Mouse (Mus musculus) megakaryocyte-erythroid progenitor cell, adult 5-6 weeks (primary cell): ENCODE data around the gene Hoxa5. TPM values are rescaled to one million over a fixed set of nuclear protein-coding genes. Genes with fewer than 3 reads are reported as not detected.

ENCODE experiments used
- ATAC-seq: replicated peaks from 2 replicates; pipeline ENCODE4 v1.8.0; 2016; ENCODE audit warnings: mild to moderate bottlenecking, inconsistent platforms; ENCODE audit not compliant: severe bottlenecking, poor library complexity, low FRiP score, low TSS enrichment
- total RNA-seq, 2 experiments: library from RNA; stranded (forward) in 1 of 2; stranded (reverse) in 1 of 2; fragments of 200-1000, 215-1000 nt in 1 of 2; fragments of >200 nt in 1 of 2; fragmentation: Nextera tagmentation in 1 of 2; gene quantifications; 2 replicates each; pipeline ENCODE4 v1.2.3; 2014 to 2017

The Hoxa5 gene
- total RNA-seq, 2 experiments from 2014 or later: 0.56 to 2.6 TPM

- no peak for ATAC-seq
These were observed 34.1 kb downstream of the Hoxa5 start for GRCm38 (mm10) chr6:52170166-52170897.

- ATAC-seq: no peak
These were observed 34.8 kb downstream of the Hoxa5 start for GRCm38 (mm10) chr6:52169499-52170165.

DNA sequence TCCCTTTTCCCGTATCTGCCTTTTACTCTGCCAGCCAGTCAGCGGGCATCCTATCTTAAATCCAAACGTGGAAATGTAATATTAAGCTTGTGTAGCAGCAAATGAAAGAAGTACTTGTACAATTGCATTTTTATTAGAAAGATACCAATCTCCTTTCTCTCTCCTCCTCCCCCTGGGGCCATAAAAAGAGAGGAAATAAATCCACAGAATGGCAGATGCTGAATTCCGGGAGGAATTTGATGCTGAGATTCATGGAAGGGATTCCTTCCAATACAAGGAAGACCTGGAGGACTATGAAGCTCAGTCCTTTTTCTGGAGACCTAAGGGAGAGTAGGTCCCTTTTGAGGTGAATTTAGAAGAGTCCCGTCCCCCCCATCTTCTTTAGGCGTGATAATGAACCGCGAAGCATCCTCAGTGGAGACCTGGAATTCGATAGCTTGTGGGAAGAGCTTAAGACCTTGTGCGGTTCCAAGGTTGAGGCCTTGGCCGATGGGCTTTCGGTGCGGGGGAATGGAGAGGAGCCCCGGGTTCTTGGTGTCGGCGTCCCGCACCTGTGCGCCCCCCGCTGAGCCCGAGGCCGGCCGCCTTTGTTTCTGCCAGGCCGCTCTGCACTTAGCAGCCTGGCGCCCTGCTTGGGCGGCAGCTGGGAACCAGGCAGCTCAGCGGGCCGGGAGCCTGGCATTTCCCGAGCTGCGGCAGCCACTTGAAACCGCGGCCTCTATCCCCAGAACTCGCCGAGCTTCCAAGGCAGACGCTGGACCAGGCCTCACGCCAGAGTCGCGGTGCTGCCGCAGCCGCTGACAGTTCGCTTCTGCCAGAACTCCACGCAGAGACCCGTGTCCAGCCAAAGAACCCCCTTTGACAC, 36.0 kb downstream of the Hoxa5 start:
- ATAC-seq: no peak

DNA sequence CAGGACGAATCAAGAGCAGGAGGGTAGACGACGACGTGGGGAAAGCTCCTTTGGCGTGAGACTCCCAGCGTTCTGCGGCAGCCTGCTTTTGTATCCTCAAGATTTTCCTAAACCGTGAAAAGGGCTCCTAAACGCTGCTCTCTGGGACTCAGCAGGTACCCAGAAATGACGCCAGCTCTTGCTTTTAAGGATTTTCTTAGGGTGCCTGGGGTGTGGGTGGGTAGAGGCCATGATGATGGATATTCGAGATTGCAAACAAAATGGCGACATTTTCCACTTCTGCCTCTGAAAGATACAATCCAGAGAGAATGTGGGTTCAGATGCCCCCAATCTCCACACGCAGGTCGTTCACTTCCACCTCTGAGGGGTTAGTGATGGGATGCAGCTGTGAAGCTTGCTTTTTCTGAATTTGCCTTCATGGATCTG, 36.6 kb downstream of the Hoxa5 start:
- no peak for ATAC-seq

DNA sequence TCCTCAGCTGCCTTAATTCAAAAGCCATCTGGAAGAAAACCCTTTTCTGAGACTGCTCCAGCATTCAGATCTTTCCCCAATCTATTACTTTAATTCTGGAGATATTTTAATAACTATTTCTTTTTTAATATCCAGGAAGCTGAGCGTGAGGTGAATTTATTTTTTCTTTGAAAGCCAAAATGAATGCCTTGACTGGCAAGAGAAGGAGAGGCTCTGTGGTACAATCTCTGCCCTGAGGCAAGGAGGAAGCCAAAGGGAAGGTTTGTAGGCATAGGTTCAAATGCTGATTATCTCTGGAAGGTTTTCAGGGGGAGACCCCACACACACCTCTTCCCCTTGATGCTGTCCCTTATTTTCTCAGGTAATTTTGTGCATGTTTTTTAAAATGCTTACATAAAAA, 37.2 kb downstream of the Hoxa5 start:
- ATAC-seq: no peak

GRCm38 (mm10) chr6:52166431-52167077, 37.8 kb downstream of the Hoxa5 start:
- ATAC-seq: no peak

GRCm38 (mm10) chr6:52165441-52166370, 38.7 kb downstream of the Hoxa5 start:
- no peak for ATAC-seq

- no peak; the same call in 1 of the 2 replicates for ATAC-seq
These were observed 39.6 kb downstream of the Hoxa5 start, which contains the start of gene Hoxa2 for GRCm38 (mm10) chr6:52164626-52165440. Gene Hoxa2, minus strand, starts transcription at chr6:52164831.

DNA sequence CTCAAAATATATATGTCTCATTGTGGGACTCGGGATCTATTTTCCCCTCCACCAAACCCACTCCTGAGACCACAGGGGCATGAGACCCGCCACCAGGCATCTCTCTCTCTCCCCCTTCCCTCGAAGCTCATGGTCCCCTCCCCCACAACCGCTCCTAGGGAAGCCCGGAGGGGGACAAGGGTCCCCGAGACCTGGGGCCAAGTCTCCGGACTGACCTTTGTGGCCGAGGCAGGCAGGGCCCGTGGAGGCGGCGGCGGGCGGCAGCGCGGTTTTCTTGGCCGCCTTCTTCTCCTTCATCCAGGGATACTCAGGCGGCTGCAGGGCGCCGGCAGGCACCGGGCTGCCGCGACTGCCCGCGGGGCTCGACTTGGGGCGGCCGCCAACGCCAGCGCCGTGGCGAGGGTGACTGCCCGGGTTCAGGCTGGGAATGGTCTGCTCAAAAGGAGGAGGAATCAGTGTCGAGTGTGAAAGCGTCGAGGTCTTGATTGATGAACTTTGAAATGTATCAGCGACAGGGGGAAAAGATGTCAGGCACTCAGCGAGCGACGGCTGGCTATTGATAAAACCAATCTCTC, 40.2 kb downstream of the Hoxa5 start:
- ATAC-seq: no peak; the same call in 1 of the 2 replicates

DNA sequence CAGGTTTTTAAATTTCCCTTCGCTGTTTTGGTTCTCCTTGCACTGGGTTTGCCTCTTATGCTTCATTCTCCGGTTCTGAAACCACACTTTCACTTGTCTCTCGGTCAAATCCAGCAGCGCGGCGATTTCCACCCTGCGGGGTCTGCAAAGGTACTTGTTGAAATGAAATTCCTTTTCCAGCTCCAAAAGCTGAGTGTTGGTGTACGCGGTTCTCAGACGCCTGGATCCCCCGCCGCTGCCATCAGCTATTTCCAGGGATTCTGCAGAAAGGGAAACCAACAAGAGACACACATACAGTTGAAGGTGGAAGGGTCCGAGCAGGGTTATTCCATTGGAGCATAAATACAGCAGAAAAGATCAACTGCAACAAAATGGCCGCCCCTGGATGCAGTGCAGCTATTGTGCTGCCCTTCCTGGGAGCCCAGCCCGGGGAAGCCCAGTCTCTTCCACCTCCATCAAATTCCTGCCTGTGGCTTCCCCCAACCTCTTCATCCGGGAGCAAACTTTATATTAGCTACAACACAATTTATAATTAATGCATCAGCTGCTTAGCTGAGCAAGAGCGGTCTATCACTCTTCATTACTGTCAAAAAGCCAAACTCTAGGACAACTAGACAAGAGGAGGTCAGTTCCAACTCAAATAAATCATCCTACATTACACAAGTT, 40.9 kb downstream of the Hoxa5 start:
- no peak for ATAC-seq

DNA sequence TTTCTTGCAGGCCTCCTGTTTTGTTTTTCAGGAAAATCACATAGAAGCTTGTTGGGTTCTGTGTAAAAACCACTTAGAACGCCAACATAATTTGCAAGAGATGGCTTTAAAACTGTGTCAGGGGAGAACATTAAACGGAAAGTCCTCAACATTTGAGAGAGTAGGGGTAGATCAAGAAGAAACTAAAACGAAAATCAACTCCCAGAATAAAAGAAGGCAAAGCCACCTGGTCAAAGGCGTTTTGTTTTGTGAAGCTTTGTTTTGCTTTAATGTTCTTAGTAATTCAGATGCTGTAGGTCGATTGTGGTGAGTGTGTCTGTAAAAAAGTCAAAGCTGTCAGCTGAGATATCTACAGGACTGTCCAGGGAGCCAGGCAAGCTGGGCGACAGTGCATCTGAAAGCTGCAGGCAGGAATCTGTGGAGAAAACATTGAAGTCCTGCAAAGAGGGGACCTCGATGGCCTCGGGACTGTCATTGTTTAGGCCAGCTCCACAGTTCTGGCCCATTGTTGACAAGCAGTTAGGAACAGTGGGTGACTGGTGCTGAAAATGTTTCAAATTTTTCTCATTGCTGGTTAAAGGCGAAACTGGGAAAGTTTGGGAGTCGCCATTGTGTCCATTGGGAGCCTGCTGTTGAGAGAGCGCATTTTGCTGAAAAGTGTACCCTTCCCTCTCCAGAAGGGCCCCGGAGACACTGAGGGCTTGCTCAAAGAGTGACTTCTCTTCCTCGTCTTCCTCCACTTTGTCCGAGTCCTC, 41.6 kb downstream of the Hoxa5 start:
- ATAC-seq: no peak

- ATAC-seq: no peak
These were observed 42.4 kb downstream of the Hoxa5 start for GRCm38 (mm10) chr6:52162093-52162380.

DNA sequence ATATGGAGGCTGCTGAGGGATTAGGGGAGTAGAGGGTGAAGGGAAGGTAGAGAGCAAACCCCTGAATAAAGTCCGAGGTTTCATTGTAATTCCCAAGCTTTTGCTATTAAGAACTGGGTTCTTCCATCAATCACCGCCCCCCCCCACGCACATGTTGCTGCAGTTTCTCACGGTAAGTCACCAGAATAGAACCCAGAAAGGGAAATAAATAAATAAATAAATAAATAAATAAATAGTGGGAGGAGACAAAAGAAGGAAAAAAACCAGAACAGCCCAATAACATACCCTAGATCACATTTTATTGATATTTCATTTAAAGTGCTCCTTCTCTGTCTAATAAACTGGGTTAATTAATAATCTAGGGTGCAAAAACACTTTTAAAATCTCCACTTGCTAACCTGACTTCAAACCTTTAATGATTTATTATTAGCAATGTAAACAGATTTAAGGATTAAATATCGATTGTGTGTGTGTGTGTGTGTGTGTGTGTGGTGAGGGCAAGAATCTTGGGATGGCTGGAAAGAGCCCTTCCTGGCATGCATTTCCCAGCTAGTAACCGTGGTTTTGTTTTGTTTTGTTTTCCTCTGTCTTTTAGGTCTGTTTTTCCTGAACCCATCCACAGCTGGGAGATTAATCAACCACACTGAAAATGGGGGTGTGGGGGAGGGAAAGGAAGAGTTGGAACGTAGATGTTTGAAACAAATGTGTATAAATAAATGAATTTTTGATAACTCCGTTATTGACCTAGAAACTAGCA, 42.9 kb downstream of the Hoxa5 start:
- no peak for ATAC-seq

DNA sequence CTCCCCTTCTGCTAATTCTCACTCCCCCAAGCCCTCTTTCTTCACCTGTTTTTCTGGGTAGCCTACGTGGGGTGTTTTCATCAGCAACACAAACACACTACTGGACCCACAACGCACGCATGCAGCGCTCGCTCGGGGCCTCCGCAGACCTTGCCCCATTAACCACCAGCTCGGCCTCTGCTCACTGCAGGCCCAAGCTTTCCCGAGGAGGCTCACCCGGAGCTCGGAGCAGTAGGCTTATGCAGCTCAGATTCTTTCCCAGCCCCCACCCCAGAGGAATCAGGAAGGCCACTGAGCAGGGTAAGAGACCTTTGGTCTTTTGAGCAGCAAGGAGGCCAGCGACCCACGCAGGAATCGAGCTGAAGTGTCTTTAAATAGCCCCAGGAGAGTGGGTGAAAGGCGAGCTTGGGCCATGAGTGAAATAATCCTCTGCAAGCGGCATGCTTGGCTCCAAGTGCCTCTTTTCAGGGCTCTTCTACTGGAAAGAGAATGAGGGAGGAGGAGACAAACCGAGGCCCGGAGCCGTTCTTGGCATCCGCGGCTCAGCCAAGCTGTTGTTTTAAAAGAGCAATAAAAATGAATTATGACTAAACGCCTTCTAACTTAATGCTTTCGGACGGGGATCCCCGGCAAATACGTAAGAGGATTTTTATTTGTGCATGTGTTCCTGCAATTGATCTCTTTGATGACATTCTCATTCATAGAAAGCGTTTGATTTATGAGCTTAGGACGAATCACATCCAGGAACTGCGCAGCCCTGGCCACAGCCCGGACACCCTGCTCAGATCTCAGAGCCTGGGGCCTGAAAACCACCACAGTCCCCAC, 43.7 kb downstream of the Hoxa5 start:
- ATAC-seq: no peak

DNA sequence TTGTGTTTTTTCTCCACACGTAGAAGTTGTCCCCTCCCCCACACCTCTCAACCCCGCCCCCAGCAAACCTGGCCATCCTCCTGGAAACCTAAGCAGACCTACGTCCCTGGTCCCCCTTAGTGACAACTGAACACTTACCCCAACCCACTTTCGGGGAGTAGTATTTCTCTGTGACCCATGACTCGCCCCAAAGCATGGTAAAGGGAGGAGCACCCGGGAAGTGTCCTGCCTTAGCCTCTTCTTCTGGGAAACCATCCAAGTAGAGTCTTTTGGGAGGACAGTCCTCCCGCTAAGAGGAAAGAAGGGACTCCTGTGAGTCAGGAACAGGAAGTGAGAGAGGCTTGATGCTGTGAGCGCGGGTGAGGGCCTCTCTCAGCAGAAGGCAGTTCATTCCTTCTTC, 44.4 kb downstream of the Hoxa5 start:
- no peak for ATAC-seq
